Mouse (Mus musculus): Measurements from ENCODE around the gene Tnip2. TPM values are rescaled to one million over a fixed set of nuclear protein-coding genes. Genes with fewer than 3 reads are reported as not detected.

Gene Tnip2
- polyA plus RNA-seq, 1 experiment from 2014 or later = 7.1 TPM

Other genes starting within 250 kb of the Tnip2 start
- 2.9 and 4.1 TPM in 2 replicates for gene Zfyve28, start 225.5 kb downstream of the Tnip2 start, polyA plus RNA-seq (2016; fragmentation: Nextera tagmentation; extraction: Ambion mirVana)
- 0.09 and 0.25 TPM in 2 replicates for gene Cfap99, start 225.4 kb downstream of the Tnip2 start, polyA plus RNA-seq (2016; fragmentation: Nextera tagmentation; extraction: Ambion mirVana)
- 158 and 159 TPM in 2 replicates for gene Rnf4, start 177.7 kb downstream of the Tnip2 start, polyA plus RNA-seq (2016; fragmentation: Nextera tagmentation; extraction: Ambion mirVana)
- 16.0 and 17.8 TPM in 2 replicates for gene Fam193a, start 144.1 kb downstream of the Tnip2 start, polyA plus RNA-seq (2016; fragmentation: Nextera tagmentation; extraction: Ambion mirVana)
- 17.5 and 17.8 TPM in 2 replicates for gene Sh3bp2, start 11.8 kb upstream of the Tnip2 start, polyA plus RNA-seq (2016; fragmentation: Nextera tagmentation; extraction: Ambion mirVana)
- gene Add1, start 59.7 kb upstream of the Tnip2 start, polyA plus RNA-seq (2016; fragmentation: Nextera tagmentation; extraction: Ambion mirVana) = 223 and 226 TPM in 2 replicates
- gene Mfsd10, start 123.2 kb upstream of the Tnip2 start, polyA plus RNA-seq (2016; fragmentation: Nextera tagmentation; extraction: Ambion mirVana) = 89.3 and 90.5 TPM in 2 replicates
- 25.1 and 26.0 TPM in 2 replicates for gene Nop14, start 146.2 kb upstream of the Tnip2 start, polyA plus RNA-seq (2016; fragmentation: Nextera tagmentation; extraction: Ambion mirVana)
- 2.8 TPM in 2 replicates for gene Grk4, start 146.4 kb upstream of the Tnip2 start, polyA plus RNA-seq (2016; fragmentation: Nextera tagmentation; extraction: Ambion mirVana)
- 19.0 and 20.3 TPM in 2 replicates for gene Htt, start 247.7 kb upstream of the Tnip2 start, polyA plus RNA-seq (2016; fragmentation: Nextera tagmentation; extraction: Ambion mirVana)

All from hindbrain, embryonic 12.5 days (tissue).